Mouse (Mus musculus) neural tube, embryonic 15.5 days (tissue): Measurements from ENCODE around the gene Tpcn1. TPM values are rescaled to one million over a fixed set of nuclear protein-coding genes. Genes with fewer than 3 reads are reported as not detected.

Source experiments
- ATAC-seq: fragments of 200-750 bp; cut with Nextera tagmentation; 2 replicates; pipeline ENCODE4 v1.8.0; 2017; ENCODE audit warnings: mild to moderate bottlenecking, moderate TSS enrichment, moderate library complexity; ENCODE audit not compliant: low FRiP score
- H3K27ac ChIP-seq: fragments of 300-500 bp; sonication (generic); replicated peaks from 2 replicates; pipeline ENCODE4 v1.5.1; 2015; ENCODE audit warnings: mild to moderate bottlenecking, inconsistent platforms
- H3K27me3 ChIP-seq: fragments of 300-500 bp; sonication (generic); replicated peaks from 2 replicates; pipeline ENCODE4 v1.6.1; 2015; ENCODE audit warnings: inconsistent platforms
- H3K36me3 ChIP-seq: fragments of 300-500 bp; sonication (generic); 2 replicates; pipeline ENCODE4 v1.6.1; 2015; ENCODE audit warnings: inconsistent platforms
- H3K4me1 ChIP-seq: fragments of 300-500 bp; sonication (generic); 2 replicates; pipeline ENCODE4 v1.6.1; 2015; ENCODE audit warnings: inconsistent platforms
- H3K4me2 ChIP-seq: fragments of 300-500 bp; sonication (generic); 2 replicates; pipeline ENCODE4 v1.6.1; 2015; ENCODE audit warnings: inconsistent platforms, mild to moderate bottlenecking, moderate library complexity
- H3K4me3 ChIP-seq: fragments of 300-500 bp; sonication (generic); replicated peaks from 2 replicates; pipeline ENCODE4 v1.5.1; 2015; ENCODE audit warnings: mild to moderate bottlenecking, inconsistent platforms
- H3K9ac ChIP-seq: fragments of 300-500 bp; sonication (generic); replicated peaks from 2 replicates; pipeline ENCODE4 v1.6.1; 2015; ENCODE audit warnings: mild to moderate bottlenecking, inconsistent platforms
- H3K9me3 ChIP-seq: fragments of 300-500 bp; sonication (generic); replicated peaks from 2 replicates; pipeline ENCODE4 v1.6.1; 2016; ENCODE audit warnings: inconsistent platforms
- WGBS: fragments of 180-500 bp; shearing (Covaris S2); methylation state at CpG from one replicate; pipeline ENCODE4 v1.1.7; 2015; ENCODE audit warnings: mixed read lengths; 5-methylcytosine and 5-hydroxymethylcytosine counted together
- polyA plus RNA-seq: library from polyadenylated mRNA; unstranded; fragments of >200 nt; fragmentation: Nextera tagmentation; extraction: Ambion mirVana; gene quantifications from 2 replicates; pipeline ENCODE4 v1.2.1, GENCODE M21; 2015

The Tpcn1 gene
- polyA plus RNA-seq, 1 experiment from 2014 or later: 20.9 TPM

- no peak overlapping the region for H3K4me3 ChIP-seq
- H3K9me3 ChIP-seq: no peaks in the 10 kb centered on the region
- H3K27me3 ChIP-seq: no peaks in the 10 kb centered on the region; the same call in 1 of the 2 replicates
- no peak for ATAC-seq
- H3K36me3 ChIP-seq: no peaks in the 10 kb centered on the region
- H3K4me1 ChIP-seq: peaks cover 26% of the 10 kb centered on the region
- 82% methylated on average over 7 of the region's 7 CpGs for WGBS
- no peak overlapping the region for H3K27ac ChIP-seq
- no peak overlapping the region for H3K9ac ChIP-seq
- no peak overlapping the region for H3K4me2 ChIP-seq
Observed at GRCm38 (mm10) chr5:120515451-120515850, 73.0 kb downstream of the Tpcn1 start.

- no peaks in the 10 kb centered on the region; the same call in 1 of the 2 replicates for H3K27me3 ChIP-seq
- no peak overlapping the region for H3K9ac ChIP-seq
- H3K4me2 ChIP-seq: no peak overlapping the region
- H3K27ac ChIP-seq: no peak overlapping the region
- no peak for ATAC-seq
- H3K4me3 ChIP-seq: no peak overlapping the region
- peaks cover 31% of the 10 kb centered on the region for H3K4me1 ChIP-seq
- no peaks in the 10 kb centered on the region for H3K36me3 ChIP-seq
- H3K9me3 ChIP-seq: no peaks in the 10 kb centered on the region
- 17% methylated on average over 4 of the region's 4 CpGs for WGBS
Observed at GRCm38 (mm10) chr5:120514754-120515153, 73.7 kb downstream of the Tpcn1 start.

- Histone ChIP-seq H3K27me3 (no peaks in the 10 kb centered on the region; the same call in 1 of the 2 replicates), H3K4me3 (no peak overlapping the region), H3K9me3 (no peaks in the 10 kb centered on the region), H3K4me1 (peaks cover 31% of the 10 kb centered on the region), H3K27ac (no peak overlapping the region), H3K9ac (no peak overlapping the region), H3K4me2 (no peak overlapping the region), H3K36me3 (no peaks in the 10 kb centered on the region)
- whole genome bisulfite sequencing: 78% methylated on average over 9 of the region's 9 CpGs
- ATAC-seq: no peak
Observed at GRCm38 (mm10) chr5:120514031-120514677, 74.3 kb downstream of the Tpcn1 start.

- no peak overlapping the region for H3K27ac ChIP-seq
Observed at GRCm38 (mm10) chr5:120512911-120513555, 75.4 kb downstream of the Tpcn1 start.

DNA sequence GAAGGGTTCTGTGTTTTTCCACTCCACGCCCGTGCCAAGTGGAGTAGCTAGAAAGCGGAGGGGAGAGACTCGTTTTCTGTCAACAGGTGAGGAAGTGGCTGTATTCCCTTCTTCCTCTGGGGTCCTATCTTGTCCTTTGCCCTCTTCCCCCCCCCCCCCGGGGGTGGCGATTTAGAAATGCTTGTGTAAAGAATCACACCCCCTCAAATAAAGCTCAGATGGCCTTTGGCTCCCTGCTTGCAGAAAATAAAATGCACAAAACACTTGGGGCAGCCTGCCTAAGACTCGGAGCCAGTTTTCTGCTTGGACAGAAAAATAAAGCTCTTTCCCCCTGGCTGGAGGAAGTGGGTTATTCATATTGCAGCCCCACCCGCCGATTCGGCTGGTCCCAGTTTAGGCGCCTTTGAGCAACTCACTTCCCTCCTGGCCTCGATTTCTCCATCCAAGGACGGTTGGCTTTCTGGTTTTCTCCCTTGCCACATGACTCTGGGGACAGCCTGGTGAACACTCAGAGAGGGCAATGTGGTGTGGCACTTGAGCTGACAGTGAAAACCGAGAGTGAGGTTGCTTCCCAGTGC is 76.7 kb downstream of the Tpcn1 start:
- Histone ChIP-seq H3K27ac (no peak overlapping the region), H3K9ac (0 out of 2 replicates have a peak overlapping the region, but pooled peaks have one; percentile 33), H3K4me2 (peak overlapping the region; percentile 72), H3K4me3 (peak overlapping the region; percentile 48), H3K9me3 (no peaks in the 10 kb centered on the region), H3K36me3 (no peaks in the 10 kb centered on the region), H3K4me1 (peaks cover 34% of the 10 kb centered on the region), H3K27me3 (no peaks in the 10 kb centered on the region; the same call in 1 of the 2 replicates)
- ATAC-seq: no peak
- 36% methylated on average over 14 of the region's 14 CpGs for WGBS

More at GRCm38 (mm10) chr5:120512911-120513555, 75.4 kb downstream of the Tpcn1 start:
- peaks cover 31% of the 10 kb centered on the region for H3K4me1 ChIP-seq
- whole genome bisulfite sequencing: 41% methylated on average over 15 of the region's 15 CpGs
- no peaks in the 10 kb centered on the region for H3K9me3 ChIP-seq
- no peak overlapping the region for H3K4me2 ChIP-seq
- no peak overlapping the region; the same call in 1 of the 2 replicates for H3K9ac ChIP-seq
- no peak for ATAC-seq
- H3K4me3 ChIP-seq: no peak overlapping the region
- no peaks in the 10 kb centered on the region for H3K36me3 ChIP-seq
- no peaks in the 10 kb centered on the region; the same call in 1 of the 2 replicates for H3K27me3 ChIP-seq

DNA sequence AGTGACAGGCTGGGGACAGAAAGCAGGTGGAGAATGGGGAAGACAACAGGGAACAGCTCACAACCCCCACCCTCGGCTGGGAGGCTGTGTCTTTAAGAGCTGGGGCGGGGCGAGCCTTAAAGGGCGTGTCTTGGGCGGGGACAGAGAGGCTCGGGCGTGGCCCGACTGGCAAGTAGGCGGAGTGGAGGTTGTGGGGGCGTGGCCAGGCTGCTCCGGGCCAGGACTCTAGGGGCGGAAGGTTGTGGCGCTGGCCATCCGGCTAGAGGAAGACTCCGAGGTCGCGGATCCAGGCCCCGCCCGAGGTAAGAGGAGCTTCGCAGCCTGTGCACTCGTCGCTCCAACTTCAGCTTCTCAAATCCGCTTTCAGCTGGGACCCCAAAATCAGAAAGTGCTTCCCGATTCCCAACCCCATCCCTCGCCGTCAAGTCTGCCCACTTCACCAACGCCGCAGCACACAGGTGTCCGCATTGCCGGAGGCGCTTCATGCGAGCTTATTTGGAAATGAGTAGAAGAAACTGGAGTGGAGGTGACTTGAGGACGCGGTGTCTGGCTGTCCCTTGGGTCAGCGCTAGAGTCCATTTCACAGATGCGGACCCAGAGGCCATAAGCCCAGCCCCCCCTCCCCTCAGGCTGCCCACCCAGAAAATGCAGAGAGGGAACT is 77.4 kb downstream of the Tpcn1 start, which contains the start of gene Slc8b1:
TSS of gene Slc8b1 (plus strand) at position 187 of the 661 bp plus-strand sequence.
- ATAC-seq: peak; percentile 85
- under 1% methylated on average over 36 of the region's 36 CpGs for WGBS
- H3K9ac ChIP-seq: peak within 1 kb of the TSS; percentile 33

DNA sequence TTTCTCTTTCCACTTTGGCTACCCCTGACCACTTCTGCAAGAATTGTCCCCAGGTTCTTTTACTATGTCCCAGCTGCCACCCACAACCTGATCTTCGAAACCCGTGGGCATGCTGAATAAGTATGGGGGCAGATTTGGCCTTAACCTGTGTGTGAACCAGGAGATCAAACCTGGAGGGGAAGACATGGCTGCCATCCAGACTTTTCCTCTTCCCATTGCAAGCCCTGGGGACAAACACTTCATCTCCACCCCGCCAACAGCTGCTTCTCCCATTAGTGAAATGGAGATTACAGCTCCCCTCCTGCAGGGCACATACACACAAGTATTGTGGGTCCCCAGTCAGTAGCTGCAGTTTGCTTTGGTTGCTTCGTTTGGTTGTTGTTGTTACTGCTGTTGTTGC is 81.2 kb downstream of the Tpcn1 start:
- Histone ChIP-seq H3K4me1 (peaks cover 43% of the 10 kb centered on the region), H3K9ac (no peak overlapping the region), H3K9me3 (no peaks in the 10 kb centered on the region), H3K4me3 (no peak overlapping the region), H3K4me2 (no peak overlapping the region), H3K36me3 (no peaks in the 10 kb centered on the region), H3K27me3 (no peaks in the 10 kb centered on the region; the same call in 1 of the 2 replicates), H3K27ac (no peak overlapping the region)
- ATAC-seq: no peak
- WGBS: 41% methylated on average over 4 of the region's 4 CpGs

More for the DNA sequence above, 77.4 kb downstream of the Tpcn1 start, which contains the start of gene Slc8b1:
- no peaks in the 10 kb centered on the region for H3K36me3 ChIP-seq
- peaks cover 38% of the 10 kb centered on the region for H3K4me1 ChIP-seq
- H3K4me2 ChIP-seq: peak within 1 kb of the TSS; percentile 72
- no peaks in the 10 kb centered on the region for H3K9me3 ChIP-seq
- H3K4me3 ChIP-seq: peak within 1 kb of the TSS; percentile 48
- H3K27ac ChIP-seq: no peak within 1 kb of the TSS
- no peaks in the 10 kb centered on the region; the same call in 1 of the 2 replicates for H3K27me3 ChIP-seq

DNA sequence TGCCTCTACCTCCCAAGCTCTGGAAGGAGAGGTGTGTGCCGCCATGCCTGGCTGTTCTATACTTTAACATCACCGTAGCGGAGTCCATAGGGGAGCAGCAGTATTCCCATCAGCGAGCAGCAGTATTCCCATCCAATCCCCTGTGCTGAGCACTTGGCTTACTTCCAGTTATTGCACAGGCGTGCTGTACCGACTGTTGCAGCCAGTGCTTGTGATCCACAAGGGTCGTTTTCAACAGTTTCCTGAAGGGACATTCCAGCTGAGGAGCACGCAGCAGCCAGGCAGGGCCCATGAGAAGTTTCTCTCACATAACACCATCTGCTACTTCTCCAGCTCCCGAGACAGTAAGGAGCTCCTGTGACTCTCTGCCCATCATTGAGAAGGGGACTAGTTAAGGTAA is 82.0 kb downstream of the Tpcn1 start:
- Histone ChIP-seq H3K9me3 (no peaks in the 10 kb centered on the region), H3K4me3 (no peak overlapping the region), H3K9ac (no peak overlapping the region), H3K27ac (no peak overlapping the region), H3K4me1 (peaks cover 45% of the 10 kb centered on the region), H3K27me3 (no peaks in the 10 kb centered on the region), H3K4me2 (no peak overlapping the region), H3K36me3 (no peaks in the 10 kb centered on the region)
- WGBS: 38% methylated on average over 9 of the region's 9 CpGs
- ATAC-seq: no peak

DNA sequence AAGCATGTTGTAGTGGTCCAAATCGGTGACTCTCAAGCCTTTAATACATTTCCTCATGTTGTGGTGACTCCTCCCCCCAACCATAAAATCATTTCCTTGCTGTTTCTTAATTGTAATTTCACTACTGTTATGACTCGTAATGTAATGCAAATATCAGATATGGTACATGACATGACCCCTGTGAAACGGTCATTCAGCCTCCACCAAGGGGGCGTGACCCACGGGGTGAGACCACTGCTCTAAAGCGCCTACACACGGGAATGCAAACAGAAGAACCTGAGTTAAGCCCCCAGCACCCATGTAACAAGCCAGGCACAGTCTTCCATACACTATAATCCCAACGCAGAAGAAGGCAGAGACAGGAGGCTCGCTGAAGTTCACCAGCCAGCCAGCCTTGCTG is 82.7 kb downstream of the Tpcn1 start:
- Histone ChIP-seq H3K4me2 (peak overlapping the region; percentile 7; the same call in 1 of the 2 replicates), H3K9me3 (no peaks in the 10 kb centered on the region), H3K36me3 (no peaks in the 10 kb centered on the region), H3K4me3 (no peak overlapping the region), H3K27me3 (no peaks in the 10 kb centered on the region), H3K9ac (no peak overlapping the region), H3K27ac (no peak overlapping the region), H3K4me1 (peaks cover 40% of the 10 kb centered on the region)
- no peak for ATAC-seq
- 61% methylated on average over 9 of the region's 9 CpGs for WGBS

- Histone ChIP-seq H3K27me3 (no peaks in the 10 kb centered on the region), H3K36me3 (no peaks in the 10 kb centered on the region), H3K9ac (no peak overlapping the region), H3K4me2 (peak overlapping the region; percentile 7; the same call in 1 of the 2 replicates), H3K4me1 (peaks cover 36% of the 10 kb centered on the region), H3K27ac (no peak overlapping the region), H3K9me3 (no peaks in the 10 kb centered on the region), H3K4me3 (no peak overlapping the region; the same call in 1 of the 2 replicates)
- 17% methylated on average over 16 of the region's 16 CpGs for WGBS
- ATAC-seq: no peak
Observed at GRCm38 (mm10) chr5:120505368-120505767, 83.1 kb downstream of the Tpcn1 start.

DNA sequence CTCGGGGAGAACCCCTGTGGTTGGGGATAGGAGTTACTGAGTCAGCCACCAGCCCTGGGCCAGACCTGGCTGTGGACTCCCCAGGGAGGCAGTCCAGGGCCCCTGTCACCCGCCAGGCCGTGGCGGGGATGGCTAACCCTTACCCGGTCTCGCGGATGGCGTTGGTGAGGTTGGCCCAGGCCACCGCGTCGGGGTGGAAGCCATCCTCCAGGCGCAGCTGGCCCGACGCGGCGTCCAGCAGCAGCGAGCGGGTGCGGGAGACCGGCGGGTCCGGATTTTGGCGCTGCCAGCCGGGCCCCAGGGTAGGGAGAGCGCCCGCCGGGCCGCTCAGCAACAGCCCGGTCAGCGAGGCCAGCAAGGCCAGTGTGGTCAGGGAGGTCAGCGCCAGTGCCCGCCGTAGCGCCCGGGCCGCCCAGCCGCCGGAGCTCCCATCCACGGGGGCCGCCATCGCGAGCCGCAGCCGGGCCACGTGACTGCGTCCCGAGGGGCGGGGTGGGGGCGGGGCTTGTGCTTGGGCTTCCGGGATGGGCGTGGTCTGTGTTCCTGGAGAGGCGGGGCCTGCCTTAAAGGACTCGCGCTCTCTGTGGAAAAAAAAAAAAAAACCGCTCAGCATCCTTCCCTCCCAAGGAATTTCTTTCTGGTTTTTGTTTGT is 85.2 kb downstream of the Tpcn1 start, which contains the start of gene Plbd2:
TSS of gene Plbd2 (minus strand) at position 482 of the 652 bp plus-strand sequence.
- H3K27me3 ChIP-seq: no peaks in the 10 kb centered on the region
- ATAC-seq: peak; percentile 79
- H3K9ac ChIP-seq: peak within 1 kb of the TSS; percentile 78
- WGBS: 0% methylated on average over 51 of the region's 55 CpGs
- peak within 1 kb of the TSS; percentile 83 for H3K4me2 ChIP-seq
- peak within 1 kb of the TSS; percentile 68 for H3K4me3 ChIP-seq
- no peaks in the 10 kb centered on the region for H3K9me3 ChIP-seq
- H3K4me1 ChIP-seq: peaks cover 32% of the 10 kb centered on the region
- H3K36me3 ChIP-seq: peaks cover 4% of the 10 kb centered on the region; the same call in 1 of the 2 replicates
- peak within 1 kb of the TSS; percentile 10; the same call in 1 of the 2 replicates for H3K27ac ChIP-seq
